Mouse (Mus musculus) limb, embryonic 12.5 days (tissue): ENCODE results near the gene Ovol1. TPM values are rescaled to one million over a fixed set of nuclear protein-coding genes. Genes with fewer than 3 reads are reported as not detected.

Source experiments
- ATAC-seq: fragments of 200-750 bp; cut with Nextera tagmentation; 2 replicates; pipeline ENCODE4 v1.8.0; 2017; ENCODE audit warnings: low read depth, moderate TSS enrichment; ENCODE audit not compliant: insufficient number of reproducible peaks, insufficient read depth, low FRiP score, low TSS enrichment
- H3K27ac ChIP-seq: fragments of 300-500 bp; sonication (generic); 2 replicates; pipeline ENCODE4 v1.5.1; 2016; ENCODE audit warnings: mild to moderate bottlenecking, moderate library complexity
- H3K27me3 ChIP-seq: fragments of 300-500 bp; sonication (generic); 2 replicates; pipeline ENCODE4 v1.6.1; 2016; ENCODE audit warnings: mild to moderate bottlenecking, moderate library complexity
- H3K36me3 ChIP-seq: fragments of 300-500 bp; sonication (generic); 2 replicates; pipeline ENCODE4 v1.6.1; 2016; ENCODE audit warnings: mild to moderate bottlenecking, moderate library complexity
- H3K4me1 ChIP-seq: fragments of 300-500 bp; sonication (generic); replicated peaks from 2 replicates; pipeline ENCODE4 v1.6.1; 2016
- H3K4me2 ChIP-seq: fragments of 300-500 bp; sonication (generic); 2 replicates; pipeline ENCODE4 v1.6.1; 2016; ENCODE audit warnings: mild to moderate bottlenecking, moderate library complexity
- H3K4me3 ChIP-seq: fragments of 300-500 bp; sonication (generic); replicated peaks from 2 replicates; pipeline ENCODE4 v1.5.1; 2016; ENCODE audit warnings: mild to moderate bottlenecking
- H3K9ac ChIP-seq: fragments of 300-500 bp; sonication (generic); replicated peaks from 2 replicates; pipeline ENCODE4 v1.6.1; 2016; ENCODE audit warnings: mild to moderate bottlenecking, moderate library complexity
- H3K9me3 ChIP-seq: fragments of 300-500 bp; sonication (generic); 2 replicates; pipeline ENCODE4 v1.6.1; 2016; ENCODE audit warnings: mild to moderate bottlenecking, moderate library complexity
- WGBS: fragments of 180-500 bp; shearing (Covaris S2); methylation state at CpG from one replicate; pipeline ENCODE4 v1.1.7; 2016; 5-methylcytosine and 5-hydroxymethylcytosine counted together
- polyA plus RNA-seq: library from polyadenylated mRNA; unstranded; fragments of >200 nt; fragmentation: Nextera tagmentation; extraction: Ambion mirVana; gene quantifications from 2 replicates; pipeline ENCODE4 v1.2.1, GENCODE M21; 2016

Gene Ovol1
- polyA plus RNA-seq: 1.2 TPM in 2 replicates

- peak within 1 kb of the TSS; percentile 47 for H3K9ac ChIP-seq
Observed at GRCm38 (mm10) chr19:5560457-5561041, at the start of gene Ovol1. Gene Ovol1 (minus strand): TSS chr19:5560646.

GRCm38 (mm10) chr19:5609547-5610404 is 49.3 kb upstream of the Ovol1 start, which contains the start of gene Kat5:
Gene Kat5 (minus strand): TSS chr19:5610237.
- Histone ChIP-seq H3K4me2 (peak within 1 kb of the TSS; percentile 69), H3K27me3 (no peaks in the 10 kb centered on the region), H3K9me3 (no peaks in the 10 kb centered on the region), H3K4me1 (peaks cover 19% of the 10 kb centered on the region), H3K36me3 (peaks cover 43% of the 10 kb centered on the region), H3K4me3 (peak within 1 kb of the TSS; percentile 65), H3K9ac (peak within 1 kb of the TSS; percentile 79), H3K27ac (peak within 1 kb of the TSS; percentile 98)
- WGBS: 1% methylated on average over 55 of the region's 55 CpGs
- ATAC-seq: peak; percentile 87

More at GRCm38 (mm10) chr19:5560457-5561041, at the start of gene Ovol1:
- Histone ChIP-seq H3K27ac (no peak within 1 kb of the TSS), H3K4me2 (peak within 1 kb of the TSS; percentile 80), H3K9me3 (no peaks in the 10 kb centered on the region), H3K4me1 (peaks cover 22% of the 10 kb centered on the region), H3K27me3 (peaks cover 97% of the 10 kb centered on the region), H3K36me3 (no peaks in the 10 kb centered on the region), H3K4me3 (peak within 1 kb of the TSS; percentile 41)
- no peak for ATAC-seq
- WGBS: under 1% methylated on average over 56 of the region's 57 CpGs

- Histone ChIP-seq H3K27ac (peak overlapping the region; percentile 98), H3K4me1 (peaks cover 19% of the 10 kb centered on the region), H3K9ac (peak overlapping the region; percentile 79), H3K4me2 (peak overlapping the region; percentile 69), H3K36me3 (peaks cover 49% of the 10 kb centered on the region), H3K4me3 (peak overlapping the region; percentile 65), H3K27me3 (no peaks in the 10 kb centered on the region), H3K9me3 (no peaks in the 10 kb centered on the region)
- no peak for ATAC-seq
- 63% methylated on average over 10 of the region's 10 CpGs for WGBS
Observed at GRCm38 (mm10) chr19:5609171-5609546, 48.7 kb upstream of the Ovol1 start.

GRCm38 (mm10) chr19:5608707-5609106 is 48.3 kb upstream of the Ovol1 start:
- H3K27me3 ChIP-seq: no peaks in the 10 kb centered on the region
- WGBS: 97% methylated on average over 13 of the region's 13 CpGs
- H3K36me3 ChIP-seq: peaks cover 54% of the 10 kb centered on the region
- H3K4me1 ChIP-seq: peaks cover 19% of the 10 kb centered on the region
- peak overlapping the region; percentile 79 for H3K9ac ChIP-seq
- ATAC-seq: no peak
- H3K4me3 ChIP-seq: peak overlapping the region; percentile 65
- peak overlapping the region; percentile 98 for H3K27ac ChIP-seq
- H3K4me2 ChIP-seq: peak overlapping the region; percentile 69
- no peaks in the 10 kb centered on the region for H3K9me3 ChIP-seq

GRCm38 (mm10) chr19:5607705-5608410 is 47.4 kb upstream of the Ovol1 start:
- Histone ChIP-seq H3K9ac (no peak overlapping the region), H3K4me2 (no peak overlapping the region), H3K27ac (no peak overlapping the region), H3K9me3 (no peaks in the 10 kb centered on the region), H3K36me3 (peaks cover 62% of the 10 kb centered on the region), H3K27me3 (no peaks in the 10 kb centered on the region), H3K4me3 (no peak overlapping the region), H3K4me1 (peaks cover 26% of the 10 kb centered on the region)
- no peak for ATAC-seq
- 96% methylated on average over 26 of the region's 26 CpGs for WGBS

- 85% methylated on average over 8 of the region's 8 CpGs for WGBS
- no peak for ATAC-seq
- Histone ChIP-seq H3K4me1 (peaks cover 32% of the 10 kb centered on the region), H3K27ac (no peak overlapping the region), H3K36me3 (peaks cover 62% of the 10 kb centered on the region), H3K4me3 (no peak overlapping the region), H3K9me3 (no peaks in the 10 kb centered on the region), H3K4me2 (no peak overlapping the region), H3K9ac (peak overlapping the region; percentile 23; the same call in 1 of the 2 replicates), H3K27me3 (no peaks in the 10 kb centered on the region)
Observed at GRCm38 (mm10) chr19:5606196-5606595, 45.8 kb upstream of the Ovol1 start.

GRCm38 (mm10) chr19:5605126-5605525 is 44.7 kb upstream of the Ovol1 start:
- H3K4me2 ChIP-seq: no peak overlapping the region
- no peak overlapping the region for H3K4me3 ChIP-seq
- peaks cover 24% of the 10 kb centered on the region for H3K4me1 ChIP-seq
- peaks cover 62% of the 10 kb centered on the region for H3K36me3 ChIP-seq
- ATAC-seq: no peak
- no peaks in the 10 kb centered on the region for H3K27me3 ChIP-seq
- no peak overlapping the region for H3K9ac ChIP-seq
- no peaks in the 10 kb centered on the region for H3K9me3 ChIP-seq
- no peak overlapping the region for H3K27ac ChIP-seq
- 96% methylated on average over 7 of the region's 7 CpGs for WGBS

GRCm38 (mm10) chr19:5603664-5604063 is 43.2 kb upstream of the Ovol1 start:
- H3K27me3 ChIP-seq: no peaks in the 10 kb centered on the region
- no peak for ATAC-seq
- H3K27ac ChIP-seq: no peak overlapping the region
- H3K36me3 ChIP-seq: peaks cover 58% of the 10 kb centered on the region
- H3K9me3 ChIP-seq: no peaks in the 10 kb centered on the region
- no peak overlapping the region for H3K4me2 ChIP-seq
- peak overlapping the region; percentile 97; the same call in 1 of the 2 replicates for H3K4me3 ChIP-seq
- no peak overlapping the region for H3K9ac ChIP-seq
- WGBS: 84% methylated on average over 7 of the region's 7 CpGs
- peaks cover 17% of the 10 kb centered on the region for H3K4me1 ChIP-seq

GRCm38 (mm10) chr19:5601752-5602541 is 41.5 kb upstream of the Ovol1 start, which contains the start of gene Rnaseh2c:
Gene Rnaseh2c (plus strand): TSS chr19:5601873.
- peak; percentile 69; the same call in 1 of the 2 replicates for ATAC-seq
- WGBS: under 1% methylated on average over 64 of the region's 64 CpGs
- Histone ChIP-seq H3K4me1 (peaks cover 13% of the 10 kb centered on the region), H3K36me3 (peaks cover 41% of the 10 kb centered on the region), H3K4me2 (peak within 1 kb of the TSS; percentile 90), H3K4me3 (peak within 1 kb of the TSS; percentile 97), H3K9me3 (no peaks in the 10 kb centered on the region), H3K27me3 (no peaks in the 10 kb centered on the region), H3K9ac (peak within 1 kb of the TSS; percentile 96), H3K27ac (peak within 1 kb of the TSS; percentile 90)

GRCm38 (mm10) chr19:5599224-5599623 is 38.8 kb upstream of the Ovol1 start:
- H3K4me3 ChIP-seq: no peak overlapping the region
- H3K9ac ChIP-seq: no peak overlapping the region
- ATAC-seq: no peak
- 73% methylated on average over 4 of the region's 4 CpGs for WGBS
- no peak overlapping the region for H3K27ac ChIP-seq
- peaks cover 14% of the 10 kb centered on the region for H3K36me3 ChIP-seq
- no peak overlapping the region for H3K4me2 ChIP-seq
- H3K9me3 ChIP-seq: no peaks in the 10 kb centered on the region
- H3K27me3 ChIP-seq: no peaks in the 10 kb centered on the region
- H3K4me1 ChIP-seq: peaks cover 13% of the 10 kb centered on the region
